In genomic region chr1:74041178-74041577, GRCm38 (mm10) we compare ENCODE assay signal across 14 mouse cellular contexts.
DNase-seq lines count a peak whose midpoint lies in the region; ATAC-seq and TF ChIP-seq lines count a peak whose summit lies in the region.
"Had no signal": no experiment of that assay in that cellular context is flagged by ENCODE, and none has a peak within 500 bp of the region (broad histone marks: within the 10 kb centered on the region; RNA-seq: fewer than 3 reads in every experiment).

No protein-coding gene starts in this region.

- no peaks in the 10 kb centered on the region for H3K9me3 ChIP-seq in heart, embryonic 13.5 days
- no peaks in the 10 kb centered on the region for H3K9me3 ChIP-seq in kidney, postnatal 0 days (replicated peaks; ENCODE audit: low read length)
- no peaks in the 10 kb centered on the region for H3K9me3 ChIP-seq in embryonic facial prominence, embryonic 14.5 days (ENCODE audit: control insufficient read depth, low read length)
- H3K9me3 ChIP-seq in liver, embryonic 12.5 days (replicated peaks): no peaks in the 10 kb centered on the region

- 26% methylated on average over 7 of the region's 7 CpGs for WGBS in heart, embryonic 13.5 days
- 56% methylated on average over 7 of the region's 7 CpGs for WGBS in kidney, postnatal 0 days
- WGBS in embryonic facial prominence, embryonic 14.5 days: 64% methylated on average over 7 of the region's 7 CpGs
- WGBS in liver, embryonic 12.5 days (ENCODE audit: insufficient replicate concordance): 37% methylated on average over 7 of the region's 7 CpGs

- TF ChIP-seq CTCF in kidney, postnatal 0 days (IDR thresholded peaks at IDR 0.05; ENCODE audit: low read depth): no peak

- peak overlapping the region; percentile 75 for H3K9ac ChIP-seq in heart, embryonic 13.5 days
- no peak overlapping the region for H3K9ac ChIP-seq in kidney, postnatal 0 days (ENCODE audit: low read depth, low read length)
- H3K9ac ChIP-seq in embryonic facial prominence, embryonic 14.5 days (ENCODE audit: low read depth, low read length): peak overlapping the region; percentile 32; the same call in 1 of the 2 replicates
- H3K9ac ChIP-seq in liver, embryonic 12.5 days: no peak overlapping the region

- no peak for DNase-seq in heart, postnatal 25 days (ENCODE audit: low spot score)
- no peak for DNase-seq in kidney, postnatal 0 days (ENCODE audit: low spot score)
- DNase-seq in kidney, postnatal 25 days: no peak
- DNase-seq in embryonic facial prominence, embryonic 14.5 days (ENCODE audit: low spot score): no peak
- no peak for DNase-seq in embryo, embryonic 9.5 days (ENCODE audit: extremely low spot score)
- DNase-seq in adrenal gland, postnatal 36 days: no peak
- DNase-seq: cerebellum, adult 8-10 months; heart, adult 2 months; kidney, adult 8-10 months; lung, adult 18-20 months; thymus, postnatal 36 days had no signal

- H3K4me2 ChIP-seq in heart, embryonic 13.5 days: peak overlapping the region; percentile 54
- no peak overlapping the region for H3K4me2 ChIP-seq in kidney, postnatal 0 days (ENCODE audit: low read length)
- peak overlapping the region; percentile 21; the same call in 1 of the 2 replicates for H3K4me2 ChIP-seq in embryonic facial prominence, embryonic 14.5 days (ENCODE audit: low read depth, low read length)
- H3K4me2 ChIP-seq in liver, embryonic 12.5 days: peak overlapping the region; percentile 49
- H3K4me2 ChIP-seq: midbrain, embryonic 11.5 days had no signal

- H3K4me1 ChIP-seq in heart, embryonic 13.5 days: peaks cover 99% of the 10 kb centered on the region
- peaks cover 50% of the 10 kb centered on the region for H3K4me1 ChIP-seq in kidney, postnatal 0 days (replicated peaks; ENCODE audit: insufficient read depth, low read length)
- H3K4me1 ChIP-seq in embryonic facial prominence, embryonic 14.5 days (ENCODE audit: control insufficient read depth, insufficient read depth, low read length): peaks cover 46% of the 10 kb centered on the region
- H3K4me1 ChIP-seq in liver, embryonic 12.5 days: peaks cover 58% of the 10 kb centered on the region

- no peaks in the 10 kb centered on the region for H3K36me3 ChIP-seq in heart, embryonic 13.5 days
- no peaks in the 10 kb centered on the region for H3K36me3 ChIP-seq in kidney, postnatal 0 days (ENCODE audit: insufficient read depth, low read length)
- no peaks in the 10 kb centered on the region for H3K36me3 ChIP-seq in embryonic facial prominence, embryonic 14.5 days (ENCODE audit: control insufficient read depth, insufficient read depth, low read length)
- H3K36me3 ChIP-seq in liver, embryonic 12.5 days: no peaks in the 10 kb centered on the region

- no peak for ATAC-seq in heart, embryonic 13.5 days (ENCODE audit: extremely low read depth, insufficient number of reproducible peaks, low FRiP score, low TSS enrichment)
- no peak for ATAC-seq in kidney, postnatal 0 days (replicated peaks; ENCODE audit: low FRiP score, low read depth)
- no peak for ATAC-seq in embryonic facial prominence, embryonic 14.5 days (ENCODE audit: low read depth)
- peak; percentile 70 for ATAC-seq in liver, embryonic 12.5 days

- H3K27me3 ChIP-seq in heart, embryonic 13.5 days (replicated peaks): no peaks in the 10 kb centered on the region
- H3K27me3 ChIP-seq in kidney, postnatal 0 days (ENCODE audit: insufficient read depth, low read length): no peaks in the 10 kb centered on the region
- no peaks in the 10 kb centered on the region for H3K27me3 ChIP-seq in embryonic facial prominence, embryonic 14.5 days (replicated peaks; ENCODE audit: control insufficient read depth, insufficient read depth, low read length)
- H3K27me3 ChIP-seq in liver, embryonic 12.5 days (replicated peaks): peaks cover 28% of the 10 kb centered on the region

- H3K27ac ChIP-seq in heart, embryonic 13.5 days (replicated peaks): peak overlapping the region; percentile 93
- H3K27ac ChIP-seq in kidney, postnatal 0 days: peak overlapping the region; percentile 61; the same call in 1 of the 2 replicates
- H3K27ac ChIP-seq in embryonic facial prominence, embryonic 14.5 days (replicated peaks; ENCODE audit: low read depth, low read length): peak overlapping the region; percentile 70
- H3K27ac ChIP-seq in liver, embryonic 12.5 days: peak overlapping the region; percentile 64
- H3K27ac ChIP-seq: heart, adult 2 months had no signal

- H3K4me3 ChIP-seq in heart, embryonic 13.5 days: no peak overlapping the region
- H3K4me3 ChIP-seq in kidney, postnatal 0 days (replicated peaks; ENCODE audit: low read depth, low read length): no peak overlapping the region
- H3K4me3 ChIP-seq in embryonic facial prominence, embryonic 14.5 days (ENCODE audit: low read depth, low read length): no peak overlapping the region
- H3K4me3 ChIP-seq in liver, embryonic 12.5 days: no peak overlapping the region
- H3K4me3 ChIP-seq: heart, adult 2 months had no signal

- intact Hi-C loops in heart, postnatal 25 days (cut with DNase I): no loop called here

Comparison
In these comparisons a context has a peak if more than half of its experiments do, and no peak if none do; other contexts are left out.
1. H3K9ac ChIP-seq: peak in heart, embryonic 13.5 days (single experiment) and embryonic facial prominence, embryonic 14.5 days (single experiment); none in kidney, postnatal 0 days (single experiment) and liver, embryonic 12.5 days (single experiment).
2. Peak in every context shown above with its lines, with median percentiles within 50 percentile points of each other: H3K27ac ChIP-seq.